ENCODE assay signal across 19 mouse cellular contexts in genomic region chr1:174630074-174630473, GRCm38 (mm10).
DNase-seq lines count a peak whose midpoint lies in the region; ATAC-seq and TF ChIP-seq lines count a peak whose summit lies in the region.
"Had no signal": no experiment of that assay in that cellular context is flagged by ENCODE, and none has a peak within 500 bp of the region (broad histone marks: within the 10 kb centered on the region; RNA-seq: fewer than 3 reads in every experiment).

No protein-coding gene starts in this region.

- no peak for TF ChIP-seq CTCF in CH12.LX (conservative IDR thresholded peaks at IDR 0.05 in 1 of 2, IDR thresholded peaks at IDR 0.05 in 1 of 2; ENCODE audit: low read depth in 2 of 2, low read length in 2 of 2)

- H3K9me3 ChIP-seq in forebrain, embryonic 13.5 days (replicated peaks) = no peaks in the 10 kb centered on the region
- H3K9me3 ChIP-seq in forebrain, embryonic 10.5 days = no peaks in the 10 kb centered on the region
- H3K9me3 ChIP-seq in CH12.LX (replicated peaks; ENCODE audit: low read length) = no peaks in the 10 kb centered on the region
- H3K9me3 ChIP-seq: embryonic facial prominence, embryonic 12.5 days; heart, embryonic 15.5 days; hindbrain, embryonic 15.5 days had no signal

- dilution Hi-C loops in CH12.LX (cut with MboI; ENCODE audit: extremely low pct_ligation_motif_present, extremely low pct_unique_long_range_greater_than_20kb, low sequenced_read_pairs) = no loop called here

- no peaks in the 10 kb centered on the region for H3K27me3 ChIP-seq in forebrain, embryonic 13.5 days
- H3K27me3 ChIP-seq in forebrain, embryonic 10.5 days (ENCODE audit: poor library complexity, severe bottlenecking) = no peaks in the 10 kb centered on the region
- no peaks in the 10 kb centered on the region for H3K27me3 ChIP-seq in CH12.LX (replicated peaks)
- H3K27me3 ChIP-seq: embryonic facial prominence, embryonic 12.5 days; heart, embryonic 15.5 days; hindbrain, embryonic 15.5 days had no signal

- H3K79me2 ChIP-seq in CH12.LX (replicated peaks; ENCODE audit: control insufficient read depth, extremely low read depth, insufficient read depth, poor library complexity, severe bottlenecking) = no peaks in the 10 kb centered on the region

- ATAC-seq in forebrain, embryonic 13.5 days = 0 out of 2 replicates have a peak, but pooled peaks have one; percentile 24
- ATAC-seq: activated CD4-positive, CD25-positive, alpha-beta regulatory T cell, adult 4 months; forebrain, embryonic 16.5 days; intestine, embryonic 16.5 days had no signal

- WGBS in forebrain, embryonic 13.5 days = 57% methylated on average over 1 of the region's 1 CpGs
- WGBS in forebrain, embryonic 10.5 days = 72% methylated on average over 1 of the region's 1 CpGs

- no peak for TF ChIP-seq EP300 in CH12.LX (IDR thresholded peaks at IDR 0.05; ENCODE audit: low read length)

- H3K4me3 ChIP-seq in forebrain, embryonic 13.5 days = no peak overlapping the region
- no peak overlapping the region for H3K4me3 ChIP-seq in forebrain, embryonic 10.5 days
- no peak overlapping the region for H3K4me3 ChIP-seq in CH12.LX (replicated peaks in 1 of 3; ENCODE audit: low read depth in 2 of 3, low read length in 2 of 3, poor library complexity in 1 of 3)
- H3K4me3 ChIP-seq: embryonic facial prominence, embryonic 12.5 days; heart, adult 2 months; heart, embryonic 15.5 days; hindbrain, embryonic 15.5 days had no signal

- in situ Hi-C loops in CH12.LX (cut with MboI; ENCODE audit: low pct_ligation_motif_present, low pct_unique_long_range_greater_than_20kb, low sequenced_read_pairs) = no loop called here

- no peak overlapping the region for H3K27ac ChIP-seq in forebrain, embryonic 13.5 days
- no peak overlapping the region for H3K27ac ChIP-seq in forebrain, embryonic 10.5 days
- no peak overlapping the region for H3K27ac ChIP-seq in CH12.LX (ENCODE audit: insufficient read depth, low read depth)
- H3K27ac ChIP-seq: embryonic facial prominence, embryonic 12.5 days; heart, adult 2 months; heart, embryonic 15.5 days; hindbrain, embryonic 15.5 days had no signal

- H3K4me1 ChIP-seq in forebrain, embryonic 13.5 days = no peaks in the 10 kb centered on the region
- H3K4me1 ChIP-seq in forebrain, embryonic 10.5 days = peaks cover 7% of the 10 kb centered on the region
- peaks cover 0 to 7% of the 10 kb centered on the region in 2 experiments; a peak in 1 of 4 replicates for H3K4me1 ChIP-seq in CH12.LX (ENCODE audit: control insufficient read depth in 1 of 2, insufficient read depth in 2 of 2)
- H3K4me1 ChIP-seq: heart, embryonic 15.5 days; hindbrain, embryonic 15.5 days had no signal

- DNase-seq in forebrain, embryonic 10.5 days (ENCODE audit: extremely low spot score, low spot score) = no peak
- peak; percentile 10 for DNase-seq in CH12.LX (ENCODE audit: extremely low read depth)
- DNase-seq in R1 (ENCODE audit: low read depth, low spot score) = peak; percentile 29
- DNase-seq in retina, postnatal 1 day = peak; percentile 4
- DNase-seq in left cerebral cortex, adult 11 months (ENCODE audit: low spot score) = no peak
- DNase-seq: adrenal gland, adult 2 months; adrenal gland, postnatal 25 days; cerebellum, adult 2 months; cerebellum, postnatal 10 days; heart, adult 2 months; heart, postnatal 14 days had no signal

- H3K9ac ChIP-seq in forebrain, embryonic 13.5 days = no peak overlapping the region
- H3K9ac ChIP-seq in CH12.LX (ENCODE audit: insufficient read depth, low read depth) = no peak overlapping the region
- H3K9ac ChIP-seq: embryonic facial prominence, embryonic 12.5 days; heart, embryonic 15.5 days; hindbrain, embryonic 15.5 days had no signal

- peaks cover 9% of the 10 kb centered on the region for H3K36me3 ChIP-seq in forebrain, embryonic 13.5 days (ENCODE audit: poor library complexity, severe bottlenecking)
- peaks cover 8% of the 10 kb centered on the region for H3K36me3 ChIP-seq in forebrain, embryonic 10.5 days (replicated peaks)
- no peaks in the 10 kb centered on the region for H3K36me3 ChIP-seq in CH12.LX (replicated peaks in 1 of 2; ENCODE audit: control insufficient read depth in 1 of 2, insufficient read depth in 1 of 2, low read length in 1 of 2)
- H3K36me3 ChIP-seq: embryonic facial prominence, embryonic 12.5 days; heart, embryonic 15.5 days had no signal

- no peak overlapping the region for H3K4me2 ChIP-seq in forebrain, embryonic 13.5 days
- no peak overlapping the region for H3K4me2 ChIP-seq in CH12.LX (ENCODE audit: insufficient read depth, low read depth, poor library complexity, severe bottlenecking)
- H3K4me2 ChIP-seq: embryonic facial prominence, embryonic 12.5 days; heart, embryonic 11.5 days; heart, embryonic 15.5 days; hindbrain, embryonic 15.5 days had no signal

- TF ChIP-seq POLR2A in CH12.LX (IDR thresholded peaks at IDR 0.05; ENCODE audit: low read depth, low read length) = no peak

- TF ChIP-seq RAD21 in CH12.LX (IDR thresholded peaks at IDR 0.05; ENCODE audit: low read depth, low read length) = no peak

TF ChIP-seq in CH12.LX, 34 proteins besides CTCF, POLR2A, EP300 and RAD21:
- TF ChIP-seq NRF1 (IDR thresholded peaks at IDR 0.05; ENCODE audit: low read depth, low read length) = no peak
- no peak for TF ChIP-seq E2F4 (IDR thresholded peaks at IDR 0.05; ENCODE audit: insufficient replicate concordance, low read depth, low read length)
- TF ChIP-seq POLR2AphosphoS2 (IDR thresholded peaks at IDR 0.05; ENCODE audit: low read depth, low read length) = no peak
- no peak for TF ChIP-seq MEF2A (IDR thresholded peaks at IDR 0.05; ENCODE audit: borderline replicate concordance, low read depth, low read length)
- no peak for TF ChIP-seq JUN (IDR thresholded peaks at IDR 0.05; ENCODE audit: insufficient read depth, low read depth, low read length)
- no peak for TF ChIP-seq PAX5 (IDR thresholded peaks at IDR 0.05; ENCODE audit: low read length)
- TF ChIP-seq MAZ (IDR thresholded peaks at IDR 0.05; ENCODE audit: low read depth, low read length) = no peak
- no peak for TF ChIP-seq CHD1 (IDR thresholded peaks at IDR 0.05; ENCODE audit: low read depth, low read length)
- no peak for TF ChIP-seq IRF4 (IDR thresholded peaks at IDR 0.05; ENCODE audit: low read depth, low read length)
- TF ChIP-seq ETS1 (conservative IDR thresholded peaks at IDR 0.05; ENCODE audit: low read depth, low read length) = no peak

Comparison
In these comparisons a context has a peak if more than half of its experiments do, and no peak if none do; other contexts are left out.
1. DNase-seq: peak in CH12.LX (single experiment), R1 (single experiment) and retina, postnatal 1 day (single experiment); none in forebrain, embryonic 10.5 days (single experiment) and left cerebral cortex, adult 11 months (single experiment).